Mouse (Mus musculus): ENCODE results near the gene Stx2.

DNA sequence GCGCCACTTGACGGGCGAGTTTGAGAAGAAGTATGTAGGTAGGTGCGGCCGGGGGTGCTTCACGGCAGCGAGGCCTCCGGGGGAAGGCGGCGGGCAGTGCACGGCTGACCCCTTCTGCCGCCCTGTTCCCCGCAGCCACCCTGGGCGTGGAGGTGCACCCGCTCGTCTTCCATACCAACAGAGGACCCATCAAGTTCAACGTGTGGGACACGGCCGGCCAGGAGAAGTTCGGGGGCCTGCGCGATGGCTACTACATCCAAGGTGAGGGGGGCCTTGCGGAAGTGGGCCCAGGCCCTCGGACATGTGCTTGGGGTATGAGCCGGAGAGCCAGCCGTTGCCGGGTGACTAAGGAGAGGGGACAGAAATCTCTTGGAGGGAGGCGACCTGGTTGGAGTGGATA lies 12.4 kb upstream of the Stx2 start:
- TF ChIP-seq CTCF (IDR thresholded peaks at IDR 0.05; ENCODE audit: low read depth) (no peak), EP300 (IDR thresholded peaks at IDR 0.05; ENCODE audit: low read depth) (no peak)
